Mouse (Mus musculus) right cerebral cortex, adult 18-20 months (tissue): ENCODE data around the gene Tcf3.

Experiments
- DNase-seq: peaks from one replicate; pipeline ENCODE4 v3.0.0; 2022; ENCODE audit warnings: mixed read lengths

Tcf3 gene

DNA sequence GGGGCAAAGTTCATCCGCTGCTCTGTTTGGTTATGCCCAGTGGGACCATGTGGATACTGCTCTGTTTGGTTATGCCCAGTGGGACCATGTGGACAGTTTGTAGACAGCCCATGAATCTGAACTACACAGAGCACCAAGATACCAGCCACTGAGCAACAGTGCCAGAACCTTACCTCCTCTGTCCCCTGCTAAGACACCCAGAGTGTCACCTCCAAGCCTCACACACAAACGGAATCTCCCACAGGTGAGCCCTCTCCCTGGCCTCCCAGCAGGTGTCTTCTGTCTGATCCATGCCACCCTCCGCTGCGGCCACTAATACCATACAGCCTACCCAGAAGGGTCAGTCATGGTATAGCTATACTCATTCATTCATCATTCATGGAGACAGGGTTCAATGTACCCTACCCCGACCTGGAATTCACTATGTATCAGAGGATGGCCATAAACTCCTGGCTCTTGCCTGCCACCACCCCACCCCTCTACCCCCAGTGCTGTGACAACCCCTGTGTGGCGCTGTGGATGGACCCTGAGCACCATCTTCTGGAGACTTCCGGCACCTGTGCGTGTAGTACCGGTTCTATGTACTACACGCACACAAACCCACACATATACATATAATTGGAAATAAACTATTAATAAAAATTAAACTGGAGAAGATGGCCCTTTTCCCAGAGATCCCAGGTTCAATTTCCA is 27.8 kb downstream of the Tcf3 start:
- no peak for DNase-seq

DNA sequence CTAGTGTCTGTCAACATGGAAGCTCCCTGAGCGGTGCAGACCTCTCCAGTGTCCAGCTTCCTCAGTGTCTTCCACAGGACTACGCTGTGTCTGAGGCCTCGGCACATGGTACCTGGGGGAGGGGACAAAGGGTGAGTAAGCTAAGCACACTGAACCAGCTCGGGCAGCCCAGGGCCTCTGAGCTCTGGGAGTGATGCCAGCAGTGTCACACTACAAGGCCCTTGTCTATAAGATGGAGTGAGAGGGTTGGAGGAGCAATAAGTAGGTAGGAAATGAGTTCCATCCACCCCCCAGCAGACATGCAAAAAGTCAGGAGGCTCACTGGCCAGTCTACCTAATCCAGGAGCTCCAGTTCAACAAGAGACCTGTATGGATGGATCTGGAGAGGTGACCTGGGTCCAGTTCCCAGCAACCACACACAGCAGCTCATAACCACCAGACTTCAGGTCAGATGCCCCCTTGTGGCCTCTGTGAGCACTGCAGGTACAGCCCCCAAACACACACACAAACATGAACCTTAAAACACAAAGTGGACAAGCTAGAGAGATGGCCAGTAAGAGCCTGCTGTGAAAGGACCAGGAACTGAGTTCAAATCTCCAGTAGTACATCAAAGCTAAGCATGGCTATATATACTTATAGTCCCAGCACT is 30.3 kb downstream of the Tcf3 start:
- DNase-seq = no peak

DNA sequence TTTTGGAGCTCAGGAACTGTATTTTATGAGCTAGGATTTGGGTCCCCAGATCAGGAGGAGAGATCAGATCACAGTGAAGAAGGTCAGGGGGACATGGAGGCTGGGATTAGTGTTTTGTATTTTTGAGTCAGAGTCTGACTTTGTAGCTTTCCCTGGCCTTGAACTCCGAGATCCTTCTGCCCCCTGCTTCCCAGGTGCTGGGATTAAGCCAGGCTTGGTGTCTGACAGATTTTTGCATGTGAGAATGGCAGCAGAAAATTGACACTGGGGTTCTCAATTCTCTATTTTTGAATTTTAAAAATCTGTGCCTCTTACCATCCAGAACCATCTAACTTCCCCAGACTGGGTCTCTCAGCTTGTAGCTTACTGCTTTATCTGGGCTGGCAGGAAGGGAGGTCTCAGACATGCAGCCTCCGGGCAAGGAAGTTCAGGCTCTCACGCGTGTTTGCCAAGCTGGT is 32.7 kb downstream of the Tcf3 start:
- no peak for DNase-seq

DNA sequence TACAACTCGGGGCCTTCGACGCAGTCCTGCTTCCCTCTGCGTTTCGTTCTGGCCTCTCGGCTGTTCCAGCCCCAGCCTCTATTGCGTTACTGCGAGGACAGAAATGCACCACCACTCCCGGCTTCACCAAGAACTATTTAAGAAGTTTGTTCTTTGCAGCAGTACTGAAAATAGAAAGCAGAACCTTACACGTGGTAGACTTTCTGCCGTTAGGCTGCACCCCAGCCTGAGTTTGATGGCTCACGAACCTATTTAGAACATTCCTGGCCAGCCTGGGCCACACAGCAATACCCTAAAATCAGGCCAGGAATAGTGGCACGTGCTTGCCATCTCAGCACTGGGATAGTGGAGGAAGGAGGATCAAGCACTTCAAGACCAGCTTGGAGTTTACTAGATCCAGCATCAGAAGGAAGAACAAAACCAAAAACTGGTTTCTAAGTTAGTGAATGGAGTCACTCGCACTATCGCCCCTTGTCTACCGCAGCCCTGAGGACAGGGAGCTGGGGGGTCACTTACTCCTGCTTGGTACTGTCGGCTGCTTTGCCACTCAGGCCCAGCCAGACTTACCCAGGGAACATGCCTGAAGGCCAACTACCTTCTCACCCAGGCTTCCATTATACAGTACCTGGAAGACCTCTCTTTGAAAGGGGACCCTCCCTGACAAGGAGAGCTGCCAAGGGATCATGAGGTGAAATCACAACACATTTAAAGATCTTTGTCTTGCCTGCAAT is 33.3 kb downstream of the Tcf3 start:
- DNase-seq = no peak

DNA sequence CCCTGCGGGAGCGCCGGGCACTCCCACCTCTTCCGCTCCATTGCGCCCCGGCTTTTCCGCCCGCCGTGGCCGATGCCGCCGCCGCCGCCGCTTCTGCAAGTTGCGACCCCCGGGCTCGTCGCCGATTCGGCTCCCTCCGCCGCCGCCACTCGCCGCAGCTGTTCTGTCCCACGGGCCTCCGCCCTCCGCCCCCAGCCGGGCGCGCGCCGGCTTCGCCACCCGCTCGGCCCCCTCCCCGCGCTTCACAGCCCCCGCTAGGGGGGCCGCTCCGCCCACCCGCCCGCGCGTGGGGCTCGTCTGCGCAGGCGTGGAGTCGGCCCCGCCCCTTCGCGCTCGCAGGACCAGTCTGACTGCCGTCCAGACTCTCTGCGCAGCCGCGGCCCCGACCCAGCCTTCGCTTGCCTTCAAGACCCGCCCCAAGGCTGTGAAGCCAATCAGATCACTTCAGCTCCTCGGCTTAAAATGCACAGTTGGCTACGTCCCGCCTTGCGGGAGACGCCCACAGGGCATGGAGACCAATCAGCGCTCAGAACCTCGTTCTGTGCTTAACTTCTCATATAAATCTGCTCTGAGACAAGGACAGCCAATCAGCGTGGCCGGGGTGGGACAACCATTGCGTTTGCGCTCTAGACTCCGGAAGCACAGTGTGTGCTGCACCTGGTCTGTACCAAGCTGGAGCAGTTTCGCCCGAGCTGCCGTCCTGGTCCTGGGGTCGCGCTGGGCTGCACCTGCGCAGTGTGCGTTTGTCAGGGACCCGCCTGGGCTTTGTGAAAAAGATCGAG is 34.1 kb downstream of the Tcf3 start, which contains the start of gene Mbd3:
Gene Mbd3, minus strand, starts transcription at position 360 of the 782 bp plus-strand sequence.
- DNase-seq = peak; percentile 100

DNA sequence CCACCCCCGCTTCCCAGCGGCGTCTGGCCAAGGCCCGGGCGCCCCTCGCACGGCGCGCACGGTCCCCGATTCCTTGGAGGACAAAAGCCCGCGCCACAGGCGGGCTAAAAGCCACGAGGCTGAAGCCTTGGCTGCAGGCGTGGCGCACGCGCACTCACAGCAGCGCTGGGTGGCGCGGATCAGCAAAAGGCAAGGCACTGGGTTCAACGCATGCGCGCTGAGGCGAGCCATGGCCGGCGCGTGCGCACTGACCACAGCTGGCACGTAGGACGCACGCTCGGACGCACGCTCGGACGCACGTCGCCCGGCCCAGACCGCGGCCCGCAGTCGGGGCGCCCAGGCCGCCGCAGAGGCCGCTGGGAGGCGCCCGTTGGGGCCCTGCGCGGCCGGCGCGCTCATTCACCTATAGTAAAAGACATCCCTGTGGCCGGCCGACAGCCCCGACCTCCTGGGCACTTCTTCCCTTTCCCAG is 34.7 kb downstream of the Tcf3 start:
- DNase-seq = peak; percentile 98

DNA sequence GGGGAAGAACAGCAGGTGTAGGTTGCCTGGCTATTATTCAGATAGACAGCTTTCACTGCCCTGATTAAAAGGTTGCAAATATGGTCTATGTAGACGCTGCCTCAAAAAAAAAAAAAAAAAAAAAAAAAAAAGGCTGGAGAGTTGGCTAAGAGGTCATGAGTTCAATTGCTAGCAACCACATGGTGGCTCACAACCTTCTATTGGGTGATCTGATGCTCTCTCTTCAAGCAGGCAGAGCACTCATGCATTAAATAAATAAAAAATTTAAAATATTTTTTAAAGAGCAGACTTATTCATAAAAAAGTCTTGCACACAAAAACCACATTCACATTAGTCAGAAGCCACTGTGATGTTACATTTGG is 35.3 kb downstream of the Tcf3 start:
- no peak for DNase-seq

DNA sequence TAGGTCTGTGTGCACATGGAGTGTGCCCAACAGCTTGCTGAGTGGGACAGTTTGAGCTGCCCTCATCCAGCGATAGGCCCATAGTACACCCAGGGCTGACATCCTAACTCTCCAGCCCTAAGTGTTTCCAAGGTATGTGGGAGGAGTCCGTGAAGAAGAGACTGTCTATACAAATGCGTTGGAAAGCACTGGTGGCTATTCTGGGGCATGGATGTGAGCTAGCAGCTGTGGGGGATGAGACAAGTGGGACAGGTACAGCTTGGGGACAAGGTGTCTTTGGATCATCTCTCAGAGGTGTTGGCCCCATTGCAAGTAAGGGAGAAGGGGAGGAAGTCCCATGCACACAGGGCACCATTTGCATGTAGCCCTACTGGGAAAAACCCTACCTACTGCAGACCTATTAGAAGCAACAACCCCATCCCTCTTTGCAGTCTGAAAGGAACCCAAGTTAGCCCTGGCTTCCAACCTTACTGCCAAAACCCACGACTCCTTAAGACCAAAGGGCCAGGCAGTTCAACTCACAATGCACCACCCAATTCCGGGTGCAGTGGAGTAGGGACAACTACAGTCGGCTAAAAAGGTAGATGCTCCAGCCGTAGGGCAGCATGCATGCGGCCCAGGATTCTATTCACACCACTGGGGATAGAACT is 35.8 kb downstream of the Tcf3 start:
- DNase-seq = no peak

DNA sequence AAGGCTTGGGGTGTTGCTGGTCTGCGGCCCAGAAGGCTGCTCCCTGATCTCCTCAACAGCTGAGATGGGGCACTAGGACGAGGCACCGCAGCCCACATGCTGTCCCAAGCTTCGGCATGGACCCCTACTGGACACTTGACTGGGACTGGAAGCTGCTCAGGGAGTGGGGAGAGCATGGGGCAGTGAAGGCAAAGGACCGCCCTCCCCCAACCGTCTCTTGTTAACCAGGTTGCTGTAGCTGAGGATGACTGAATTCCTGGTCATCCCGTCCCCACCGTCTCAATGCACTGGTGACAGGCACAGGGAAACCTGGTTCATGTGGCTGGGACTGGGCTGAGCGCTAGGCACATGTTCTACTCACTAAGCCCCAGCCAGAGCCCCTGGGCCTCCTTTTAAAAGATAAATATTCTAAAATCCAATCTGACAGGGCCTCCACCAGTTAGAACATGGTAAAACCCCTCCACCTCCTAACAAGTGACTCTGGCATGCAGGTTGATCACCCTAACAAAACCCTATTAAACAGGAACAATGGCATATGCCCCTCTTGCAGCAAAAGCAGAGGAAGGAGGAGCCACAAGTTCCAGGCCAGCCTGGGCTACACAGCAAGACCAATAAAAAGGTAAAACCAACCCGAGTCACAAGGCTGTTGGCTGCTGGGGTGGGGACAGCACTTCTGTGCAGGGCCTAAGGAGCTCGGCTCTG is 36.5 kb downstream of the Tcf3 start:
- DNase-seq = no peak

DNA sequence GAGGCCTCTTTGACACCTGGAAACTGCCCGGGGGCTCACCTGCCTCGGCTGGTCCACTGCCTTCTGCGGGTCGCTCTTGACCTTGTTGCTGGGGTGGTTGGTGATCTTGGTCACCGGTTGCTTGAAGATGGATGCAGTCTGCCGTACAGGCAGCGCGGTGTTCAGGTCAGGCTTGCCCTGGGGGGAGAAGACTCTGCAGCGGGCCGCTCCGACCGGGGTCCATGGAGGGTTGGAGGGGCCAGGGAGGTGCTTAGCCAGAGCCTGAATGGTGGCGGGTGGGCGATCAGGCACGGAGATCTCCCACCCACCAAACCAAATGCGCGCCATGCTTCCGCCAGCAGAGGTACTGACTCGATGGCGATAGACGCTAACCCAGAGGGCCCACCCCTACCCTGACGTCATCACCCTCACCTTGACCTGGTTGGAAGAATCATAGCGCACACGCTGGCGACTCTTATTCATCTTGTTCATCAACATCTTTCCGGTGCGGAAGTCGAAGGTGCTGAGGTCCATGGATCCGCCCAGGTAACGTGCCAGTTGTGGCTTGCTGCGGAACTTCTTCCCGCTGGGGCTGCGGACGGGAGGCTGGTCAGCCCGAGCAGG is 38.3 kb downstream of the Tcf3 start:
- no peak for DNase-seq

DNA sequence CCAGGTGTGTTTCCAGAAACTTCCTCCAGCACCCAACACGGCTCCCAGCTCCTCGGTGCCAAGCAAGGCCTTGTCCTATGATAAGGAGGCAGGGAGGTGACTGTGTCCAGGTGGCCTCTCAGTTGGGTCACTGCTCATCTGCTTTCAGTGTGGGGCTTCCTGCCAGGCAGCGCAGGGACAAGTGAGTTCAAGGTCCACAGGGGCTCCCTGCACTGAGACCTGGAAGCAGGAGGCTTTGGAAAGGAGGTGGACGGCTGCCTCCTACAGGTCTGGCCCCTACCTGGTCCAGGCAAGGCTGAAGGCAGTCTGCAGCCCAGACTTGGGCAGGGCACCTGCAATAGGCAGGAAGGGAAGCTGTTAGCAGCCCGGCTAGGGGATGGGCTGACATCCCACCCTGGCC is 40.8 kb downstream of the Tcf3 start:
- DNase-seq = no peak

DNA sequence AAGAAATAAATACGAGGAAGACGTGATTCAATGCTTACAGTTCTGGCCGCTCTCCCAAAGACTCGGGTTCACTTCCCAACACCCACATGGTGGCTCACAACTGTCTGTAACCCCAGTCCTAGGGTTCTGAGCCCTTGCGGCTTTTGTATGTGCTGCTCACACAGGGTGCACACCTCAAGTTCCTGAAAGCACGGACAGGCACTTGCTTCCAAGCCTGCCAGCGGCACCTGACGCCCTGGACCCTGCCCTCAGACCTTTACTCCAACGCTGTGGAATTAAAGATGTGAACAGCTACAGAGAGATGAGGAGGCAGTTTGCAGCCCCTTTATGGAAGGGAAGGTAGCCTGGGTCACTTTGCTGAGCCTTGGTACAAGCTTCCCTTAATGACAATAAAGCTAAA is 42.8 kb downstream of the Tcf3 start:
- no peak for DNase-seq

DNA sequence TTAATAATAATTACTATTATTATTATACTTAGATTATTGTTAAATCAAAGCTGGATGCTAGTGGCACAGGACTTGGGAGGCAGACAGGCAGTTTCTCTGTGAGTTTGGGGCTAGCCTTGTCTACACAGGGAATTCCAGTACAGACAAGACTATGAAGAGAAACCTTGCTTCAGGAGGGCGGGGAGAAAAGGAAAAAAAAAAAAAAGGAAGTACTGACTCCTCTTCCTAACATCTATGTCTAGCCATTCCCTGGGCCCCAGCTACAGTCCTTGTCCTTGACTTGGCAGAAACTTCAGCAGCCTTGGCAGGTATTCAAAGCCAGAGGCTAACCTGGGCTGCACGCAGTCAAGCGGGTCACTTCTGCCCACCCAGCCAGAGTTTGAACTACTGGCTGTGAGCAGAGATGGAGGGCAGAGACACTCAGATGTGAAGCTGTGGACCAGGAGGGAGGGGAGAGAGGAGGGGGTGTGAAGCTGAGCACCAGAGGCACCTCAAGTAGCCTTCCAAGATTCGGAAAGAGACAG is 44.2 kb downstream of the Tcf3 start:
- DNase-seq = no peak

DNA sequence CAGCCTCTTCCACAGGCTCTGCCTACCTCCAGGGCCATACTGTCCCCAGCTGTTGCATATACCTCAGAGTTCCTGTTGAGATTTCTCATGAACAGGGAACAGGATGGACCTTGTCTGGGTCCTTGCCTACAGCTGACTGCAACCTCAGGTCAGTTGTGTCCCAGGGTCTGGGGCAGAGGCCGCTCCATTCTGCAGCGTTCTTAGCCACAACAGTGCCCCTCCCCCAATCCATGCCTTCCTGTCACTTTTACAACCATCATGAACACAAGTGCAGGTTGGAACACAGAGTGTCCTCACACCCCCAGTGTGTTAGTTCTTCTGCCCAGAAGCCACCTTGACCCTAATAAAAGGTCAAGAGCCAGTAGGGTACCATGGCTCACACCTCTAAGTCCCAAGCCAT is 44.7 kb downstream of the Tcf3 start:
- no peak for DNase-seq

DNA sequence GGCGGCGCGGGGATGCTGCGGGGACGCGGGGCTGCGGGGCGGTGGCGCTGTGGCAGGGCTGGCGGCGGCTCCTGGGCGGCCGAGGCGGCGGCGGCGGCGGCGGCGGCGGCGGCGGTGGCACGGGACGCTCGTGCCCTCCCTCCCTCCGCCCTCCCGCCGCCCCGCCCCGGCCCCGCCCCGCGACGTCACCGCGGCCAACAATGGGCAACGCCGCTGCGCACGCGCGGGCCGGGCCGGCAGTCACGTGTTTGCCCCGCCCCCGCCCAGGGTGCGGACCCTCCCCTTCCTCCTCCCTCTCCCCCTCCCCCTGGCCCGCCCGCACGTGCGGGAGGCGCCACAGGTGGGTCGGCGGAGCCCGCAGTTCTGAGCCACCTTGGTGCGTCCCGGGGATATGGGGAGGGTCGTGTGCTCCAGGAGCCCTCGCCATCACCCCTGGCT is 45.9 kb downstream of the Tcf3 start, which contains the start of gene Mex3d:
Gene Mex3d, minus strand, starts transcription at position 138 of the 438 bp plus-strand sequence.
- DNase-seq = peak; percentile 85

DNA sequence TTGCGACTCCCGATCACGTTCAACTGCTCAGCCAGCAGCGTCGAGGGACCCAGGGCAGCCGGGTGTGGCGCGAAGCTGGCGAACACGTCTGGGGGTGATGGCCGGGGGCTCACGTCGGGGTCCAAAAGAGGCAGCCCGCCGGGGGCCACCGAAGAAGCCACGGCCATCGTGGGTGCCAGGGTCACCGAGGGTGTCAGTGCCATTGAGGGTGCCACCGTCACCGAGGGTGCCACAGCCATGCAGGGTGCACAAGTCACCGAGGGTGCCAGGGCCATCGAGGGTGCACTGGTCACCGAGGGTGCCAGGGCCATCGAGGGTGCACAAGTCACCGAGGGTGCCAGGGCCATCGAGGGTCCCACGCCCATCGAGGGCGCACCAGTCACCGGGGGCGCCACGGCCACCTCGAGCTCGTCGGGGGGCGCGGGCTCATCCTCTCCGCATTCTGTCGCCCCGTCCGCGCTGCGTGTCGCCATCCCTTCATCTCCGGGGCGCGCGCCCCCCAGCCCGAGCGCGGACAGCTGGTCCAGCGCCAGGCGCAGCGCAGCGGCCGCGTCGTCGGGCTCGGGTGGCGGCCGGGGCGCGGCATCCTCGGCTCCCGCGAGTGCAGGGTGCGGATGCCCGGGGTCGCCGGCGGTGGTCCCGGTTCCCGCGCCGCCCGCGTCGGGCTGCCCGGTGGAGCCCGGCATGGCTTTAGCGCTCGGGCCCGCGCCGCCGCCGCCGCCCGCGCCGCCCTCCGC is 46.5 kb downstream of the Tcf3 start:
- no peak for DNase-seq

DNA sequence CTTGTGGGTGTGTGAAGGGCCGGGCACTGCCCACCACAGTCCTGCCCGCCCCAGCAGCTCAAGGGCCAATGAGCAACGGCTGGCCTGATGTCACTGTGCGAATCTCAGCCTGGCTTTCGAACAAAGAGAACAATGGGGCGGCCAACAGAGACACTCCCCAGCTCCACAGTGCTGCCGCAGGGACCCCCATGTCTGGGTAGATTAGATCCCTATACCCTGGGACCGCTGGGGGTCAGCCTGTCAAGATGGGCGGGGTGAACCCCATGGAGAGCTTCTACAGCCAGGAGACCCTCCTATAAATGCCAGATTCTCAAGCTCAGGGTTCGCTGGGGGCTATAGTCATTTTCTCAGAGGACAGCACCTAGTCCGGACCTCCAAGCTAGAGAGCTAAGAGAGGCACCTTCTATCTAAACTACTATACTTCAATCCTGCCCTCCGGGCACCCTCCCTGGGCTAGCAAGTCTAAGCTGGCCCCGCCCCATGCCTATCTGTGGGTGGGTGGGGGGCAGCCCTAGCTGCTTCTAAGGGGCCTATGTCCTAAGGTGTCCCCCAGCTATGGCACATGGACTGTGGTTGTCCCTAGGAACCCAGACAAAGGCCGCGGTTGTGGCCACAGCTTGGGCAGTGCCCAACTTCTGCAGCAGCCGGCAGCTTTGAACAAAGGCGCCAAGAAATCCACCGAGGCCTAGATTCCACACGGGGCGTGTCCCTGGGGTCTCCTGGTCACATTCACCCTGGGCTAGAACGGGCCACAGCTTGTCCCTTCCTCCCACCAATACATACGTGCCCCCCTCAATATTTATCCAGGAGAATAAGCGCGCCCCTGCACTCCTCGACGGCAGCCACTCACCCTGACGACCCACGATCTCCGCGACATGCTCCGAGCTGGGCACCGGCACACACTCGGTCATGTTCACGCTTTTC is 47.4 kb downstream of the Tcf3 start:
- peak; percentile 42 for DNase-seq

DNA sequence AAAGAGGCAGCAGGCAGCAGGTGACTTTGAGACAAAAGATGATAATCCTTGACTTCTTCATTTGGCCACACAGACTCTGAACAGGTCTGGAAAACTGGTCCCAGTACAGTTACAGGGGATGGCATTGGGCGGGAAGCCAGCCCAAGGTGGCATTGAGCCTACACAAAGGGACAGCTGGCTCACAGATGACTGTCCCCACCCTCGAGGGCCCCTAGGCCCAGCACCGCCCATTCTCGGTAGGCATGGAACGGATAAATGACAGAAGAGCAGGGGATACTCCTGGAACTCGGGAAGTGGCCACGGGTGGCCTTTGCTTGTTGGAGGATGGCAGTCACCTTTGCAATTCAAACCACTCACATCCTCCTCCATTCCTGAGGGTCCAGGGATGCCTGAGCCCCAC is 48.1 kb downstream of the Tcf3 start:
- no peak for DNase-seq

DNA sequence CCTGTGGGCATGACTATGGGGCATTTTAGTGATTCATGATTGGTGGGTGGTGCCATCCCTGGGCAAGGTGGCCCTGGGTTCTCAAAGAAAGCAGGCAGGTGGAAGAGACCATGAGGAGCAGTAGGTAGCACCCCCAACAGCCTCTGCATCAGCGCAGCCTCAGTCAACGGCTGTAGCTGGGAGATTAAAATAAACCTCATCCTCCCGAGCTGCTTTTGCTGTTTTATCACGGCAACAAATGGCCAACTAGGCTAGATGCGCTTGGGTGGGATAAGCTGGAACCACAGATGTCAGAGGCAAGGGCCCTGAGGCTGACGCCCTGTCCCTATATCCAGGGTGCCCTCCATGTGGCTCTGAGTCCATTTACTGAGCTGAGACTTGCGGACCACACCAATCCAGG is 48.7 kb downstream of the Tcf3 start:
- no peak for DNase-seq
